8 mouse cellular contexts compared by ENCODE assay signal in the genomic region with DNA sequence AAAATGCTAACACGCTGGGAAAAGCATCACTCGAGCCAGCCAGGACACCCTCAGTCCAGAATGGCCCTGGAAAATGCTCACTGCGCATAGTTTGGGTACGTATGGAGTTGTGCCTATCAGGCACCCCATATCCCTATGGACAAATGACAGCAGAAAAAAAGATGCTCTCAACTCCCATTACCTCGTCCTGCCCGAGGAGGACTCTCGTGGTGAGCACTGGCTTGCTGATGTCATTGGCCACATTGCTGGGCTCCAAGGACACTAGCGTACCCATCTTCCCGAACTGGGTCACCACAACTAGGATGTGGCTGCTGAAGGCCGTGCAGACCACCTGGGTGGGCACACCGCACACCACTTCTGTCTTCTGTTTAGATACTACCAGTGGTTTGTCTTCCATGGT. TPM values are rescaled to one million over a fixed set of nuclear protein-coding genes. Genes with fewer than 3 reads are reported as not detected.
DNase-seq lines count a peak whose midpoint lies in the region; ATAC-seq and TF ChIP-seq lines count a peak whose summit lies in the region.

No protein-coding gene starts in this region.

- peaks cover 10% of the 10 kb centered on the region for H3K4me1 ChIP-seq in heart, embryonic 11.5 days (ENCODE audit: control insufficient read depth, insufficient read depth, low read length)
- H3K4me1 ChIP-seq in ES-Bruce4 (ENCODE audit: control insufficient read depth, insufficient read depth, low read length): no peaks in the 10 kb centered on the region
- H3K4me1 ChIP-seq in forebrain, postnatal 0 days (ENCODE audit: insufficient read depth): peaks cover 11% of the 10 kb centered on the region
- peaks cover 10% of the 10 kb centered on the region for H3K4me1 ChIP-seq in liver, postnatal 0 days (ENCODE audit: insufficient read depth)

- TF ChIP-seq EP300 in ES-Bruce4 (IDR thresholded peaks at IDR 0.05; ENCODE audit: insufficient read depth, low read depth, low read length): no peak
- TF ChIP-seq EP300 in liver, postnatal 0 days (IDR thresholded peaks at IDR 0.05; ENCODE audit: low read depth): no peak

- TF ChIP-seq POLR2A in ES-Bruce4 (IDR thresholded peaks at IDR 0.05; ENCODE audit: insufficient read depth, low read length): no peak

- peak overlapping the region; percentile 50; the same call in 1 of the 2 replicates for H3K27ac ChIP-seq in heart, embryonic 11.5 days (ENCODE audit: low read depth, low read length)
- H3K27ac ChIP-seq in ES-Bruce4 (ENCODE audit: insufficient read depth, low read length): no peak overlapping the region
- H3K27ac ChIP-seq in forebrain, postnatal 0 days (ENCODE audit: low read depth, low read length): peak overlapping the region; percentile 88
- H3K27ac ChIP-seq in liver, postnatal 0 days (ENCODE audit: low read depth): peak overlapping the region; percentile 77; the same call in 1 of the 2 replicates

- peaks cover 13% of the 10 kb centered on the region for H3K36me3 ChIP-seq in heart, embryonic 11.5 days (ENCODE audit: control insufficient read depth, insufficient read depth, low read length)
- no peaks in the 10 kb centered on the region; the same call in 1 of the 2 replicates for H3K36me3 ChIP-seq in ES-Bruce4 (ENCODE audit: control insufficient read depth, insufficient read depth, low read length, poor library complexity, severe bottlenecking)
- peaks cover 28% of the 10 kb centered on the region for H3K36me3 ChIP-seq in forebrain, postnatal 0 days (ENCODE audit: insufficient read depth)
- H3K36me3 ChIP-seq in liver, postnatal 0 days (replicated peaks; ENCODE audit: insufficient read depth, low read length): peaks cover 24% of the 10 kb centered on the region

- peak overlapping the region; percentile 84 for H3K4me3 ChIP-seq in heart, embryonic 11.5 days (ENCODE audit: low read depth, low read length)
- H3K4me3 ChIP-seq in ES-Bruce4 (ENCODE audit: low read depth, low read length): peak overlapping the region; percentile 92
- peak overlapping the region; percentile 79 for H3K4me3 ChIP-seq in forebrain, postnatal 0 days (ENCODE audit: low read depth, low read length)
- peak overlapping the region; percentile 90 for H3K4me3 ChIP-seq in liver, postnatal 0 days (ENCODE audit: low read depth, low read length)

- H3K9me3 ChIP-seq in heart, embryonic 11.5 days (replicated peaks; ENCODE audit: control insufficient read depth, low read length): no peaks in the 10 kb centered on the region
- H3K9me3 ChIP-seq in ES-Bruce4 (replicated peaks; ENCODE audit: control insufficient read depth, insufficient read depth, low read length, poor library complexity, severe bottlenecking): no peaks in the 10 kb centered on the region
- H3K9me3 ChIP-seq in forebrain, postnatal 0 days (ENCODE audit: low read length): no peaks in the 10 kb centered on the region
- no peaks in the 10 kb centered on the region for H3K9me3 ChIP-seq in liver, postnatal 0 days (ENCODE audit: low read length)

- H3K4me2 ChIP-seq in heart, embryonic 11.5 days: peak overlapping the region; percentile 96
- H3K4me2 ChIP-seq in forebrain, postnatal 0 days (ENCODE audit: low read depth): peak overlapping the region; percentile 81
- H3K4me2 ChIP-seq in liver, postnatal 0 days (ENCODE audit: low read depth, low read length): peak overlapping the region; percentile 95

- WGBS in heart, embryonic 11.5 days (ENCODE audit: insufficient replicate concordance): 37% methylated on average over 11 of the region's 11 CpGs
- 40% methylated on average over 11 of the region's 11 CpGs for WGBS in forebrain, postnatal 0 days
- WGBS in liver, postnatal 0 days (ENCODE audit: insufficient replicate concordance): 26% methylated on average over 11 of the region's 11 CpGs

- no peak for TF ChIP-seq CTCF in ES-Bruce4 (IDR thresholded peaks at IDR 0.05; ENCODE audit: low read depth, low read length)
- TF ChIP-seq CTCF in forebrain, postnatal 0 days (IDR thresholded peaks at IDR 0.05; ENCODE audit: low read depth): no peak
- no peak for TF ChIP-seq CTCF in liver, postnatal 0 days (IDR thresholded peaks at IDR 0.05; ENCODE audit: low read depth)

- H3K9ac ChIP-seq in heart, embryonic 11.5 days (ENCODE audit: low read depth, low read length): peak overlapping the region; percentile 84
- peak overlapping the region; percentile 51 for H3K9ac ChIP-seq in ES-Bruce4 (ENCODE audit: low read depth, poor library complexity, severe bottlenecking)
- peak overlapping the region; percentile 81 for H3K9ac ChIP-seq in forebrain, postnatal 0 days
- peak overlapping the region; percentile 82 for H3K9ac ChIP-seq in liver, postnatal 0 days (replicated peaks)

- H3K27me3 ChIP-seq in heart, embryonic 11.5 days (ENCODE audit: control insufficient read depth, insufficient read depth, low read length): no peaks in the 10 kb centered on the region
- H3K27me3 ChIP-seq in ES-Bruce4 (ENCODE audit: control insufficient read depth, insufficient read depth, low read length, poor library complexity, severe bottlenecking): no peaks in the 10 kb centered on the region
- no peaks in the 10 kb centered on the region for H3K27me3 ChIP-seq in forebrain, postnatal 0 days (ENCODE audit: insufficient read depth, low read length)
- no peaks in the 10 kb centered on the region for H3K27me3 ChIP-seq in liver, postnatal 0 days (ENCODE audit: insufficient read depth, low read length)

- no peak for ATAC-seq in heart, embryonic 11.5 days (replicated peaks; ENCODE audit: insufficient number of reproducible peaks, low FRiP score, low TSS enrichment)
- no peak for ATAC-seq in forebrain, postnatal 0 days
- no peak; the same call in 1 of the 2 replicates for ATAC-seq in liver, postnatal 0 days

- DNase-seq in heart, postnatal 4 days: no peak
- no peak for DNase-seq in forebrain, postnatal 0 days
- DNase-seq in liver, postnatal 0 days: no peak
- no peak for DNase-seq in left cerebral cortex, postnatal 4 days
- no peak for DNase-seq in frontal cortex, postnatal 14 days (ENCODE audit: low spot score in 2 of 2)
- no peak for DNase-seq in gastrocnemius, postnatal 14 days

- intact Hi-C loops in left cerebral cortex, postnatal 4 days (cut with DNase I): no loop called here
- intact Hi-C loops in gastrocnemius, postnatal 14 days (cut with DNase I; ENCODE audit: low total_unique reads): no loop called here

RNA-seq across cellular contexts. Expression of gene Gm26938, which starts 0.3 kb away (rescaled TPM):
- not detected in 2 replicates for polyA plus RNA-seq in heart, embryonic 11.5 days (2014; fragmentation: Nextera tagmentation; extraction: Ambion mirVana)
- not detected for total RNA-seq in heart, postnatal 4 days (2021)
- not detected in 2 replicates for polyA plus RNA-seq in ES-Bruce4 (2011; ENCODE audit: insufficient read depth, insufficient read length, low read depth, missing spikeins)
- 0.69 TPM in 1 of 2 replicates, not detected in the other for total RNA-seq in forebrain, postnatal 0 days (2014; rRNA removed)
- polyA plus RNA-seq in forebrain, postnatal 0 days (2015; fragmentation: Nextera tagmentation; extraction: Ambion mirVana): not detected in 2 replicates
- not detected in 2 replicates for polyA plus RNA-seq in liver, postnatal 0 days (2015; fragmentation: Nextera tagmentation; extraction: Ambion mirVana)
- total RNA-seq in left cerebral cortex, postnatal 4 days (2021): not detected
- total RNA-seq in gastrocnemius, postnatal 14 days (2021): not detected

RNA-seq across cellular contexts. Expression of gene Psmg3, which starts 0.7 kb away (rescaled TPM):
- polyA plus RNA-seq in heart, embryonic 11.5 days (2014; fragmentation: Nextera tagmentation; extraction: Ambion mirVana): 49.6 and 50.1 TPM in 2 replicates
- total RNA-seq in heart, postnatal 4 days (2021): 10 to 100 TPM; 12.2 to 15.2 TPM
- 29.0 and 30.3 TPM in 2 replicates for polyA plus RNA-seq in ES-Bruce4 (2011; ENCODE audit: insufficient read depth, insufficient read length, low read depth, missing spikeins)
- 26.9 and 30.1 TPM in 2 replicates for total RNA-seq in forebrain, postnatal 0 days (2014; rRNA removed)
- 63.9 and 66.3 TPM in 2 replicates for polyA plus RNA-seq in forebrain, postnatal 0 days (2015; fragmentation: Nextera tagmentation; extraction: Ambion mirVana)
- 28.8 and 29.1 TPM in 2 replicates for polyA plus RNA-seq in liver, postnatal 0 days (2015; fragmentation: Nextera tagmentation; extraction: Ambion mirVana)
- 10 to 100 TPM; 26.0 to 27.4 TPM for total RNA-seq in left cerebral cortex, postnatal 4 days (2021)
- 1 to 10 TPM; 7.5 to 8.8 TPM for total RNA-seq in gastrocnemius, postnatal 14 days (2021)

RNA-seq across cellular contexts. Expression of gene Tmem184a, which starts 6.2 kb away (rescaled TPM):
- 2.6 and 3.0 TPM in 2 replicates for polyA plus RNA-seq in heart, embryonic 11.5 days (2014; fragmentation: Nextera tagmentation; extraction: Ambion mirVana)
- total RNA-seq in heart, postnatal 4 days (2021): under 1 TPM; 0.07 to 0.14 TPM
- 10.5 and 13.1 TPM in 2 replicates for polyA plus RNA-seq in ES-Bruce4 (2011; ENCODE audit: insufficient read depth, insufficient read length, low read depth, missing spikeins)
- total RNA-seq in forebrain, postnatal 0 days (2014; rRNA removed): 0.10 and 0.15 TPM in 2 replicates
- 0.12 TPM in 1 of 2 replicates, not detected in the other for polyA plus RNA-seq in forebrain, postnatal 0 days (2015; fragmentation: Nextera tagmentation; extraction: Ambion mirVana)
- polyA plus RNA-seq in liver, postnatal 0 days (2015; fragmentation: Nextera tagmentation; extraction: Ambion mirVana): 3.0 and 3.2 TPM in 2 replicates
- under 1 TPM; 0.08 to 0.54 TPM for total RNA-seq in left cerebral cortex, postnatal 4 days (2021)
- total RNA-seq in gastrocnemius, postnatal 14 days (2021): under 1 TPM; 0.45 to 0.55 TPM

RNA-seq across cellular contexts. Expression of gene Mafk, which starts 34.6 kb away (rescaled TPM):
- 13.5 and 19.1 TPM in 2 replicates for polyA plus RNA-seq in heart, embryonic 11.5 days (2014; fragmentation: Nextera tagmentation; extraction: Ambion mirVana)
- total RNA-seq in heart, postnatal 4 days (2021): 10 to 100 TPM; 28.1 to 29.1 TPM
- polyA plus RNA-seq in ES-Bruce4 (2011; ENCODE audit: insufficient read depth, insufficient read length, low read depth, missing spikeins): 15.6 and 16.3 TPM in 2 replicates
- 19.7 and 23.2 TPM in 2 replicates for total RNA-seq in forebrain, postnatal 0 days (2014; rRNA removed)
- 8.4 and 9.6 TPM in 2 replicates for polyA plus RNA-seq in forebrain, postnatal 0 days (2015; fragmentation: Nextera tagmentation; extraction: Ambion mirVana)
- polyA plus RNA-seq in liver, postnatal 0 days (2015; fragmentation: Nextera tagmentation; extraction: Ambion mirVana): 15.7 and 19.1 TPM in 2 replicates
- total RNA-seq in left cerebral cortex, postnatal 4 days (2021): 10 to 100 TPM in 1 of 2 experiments, 1 to 10 TPM in 1; 8.4 to 11.1 TPM
- 10 to 100 TPM; 11.1 to 13.6 TPM for total RNA-seq in gastrocnemius, postnatal 14 days (2021)

RNA-seq across cellular contexts. Expression of gene Ints1, which starts 50.5 kb away (rescaled TPM):
- polyA plus RNA-seq in heart, embryonic 11.5 days (2014; fragmentation: Nextera tagmentation; extraction: Ambion mirVana): 21.4 and 26.4 TPM in 2 replicates
- 10 to 100 TPM; 50.6 to 54.8 TPM for total RNA-seq in heart, postnatal 4 days (2021)
- polyA plus RNA-seq in ES-Bruce4 (2011; ENCODE audit: insufficient read depth, insufficient read length, low read depth, missing spikeins): 54.6 and 59.1 TPM in 2 replicates
- 103 and 119 TPM in 2 replicates for total RNA-seq in forebrain, postnatal 0 days (2014; rRNA removed)
- 22.4 TPM in 2 replicates for polyA plus RNA-seq in forebrain, postnatal 0 days (2015; fragmentation: Nextera tagmentation; extraction: Ambion mirVana)
- polyA plus RNA-seq in liver, postnatal 0 days (2015; fragmentation: Nextera tagmentation; extraction: Ambion mirVana): 5.6 and 6.4 TPM in 2 replicates
- total RNA-seq in left cerebral cortex, postnatal 4 days (2021): 100 to 1,000 TPM in 1 of 2 experiments, 10 to 100 TPM in 1; 93.1 to 108 TPM
- total RNA-seq in gastrocnemius, postnatal 14 days (2021): 10 to 100 TPM; 36.1 to 36.4 TPM
